Mouse (Mus musculus) spleen, adult 2 months (tissue): Measurements from ENCODE around the gene Gp1ba.

Source experiments
- CTCF ChIP-seq: fragments of 200-500 bp; IDR thresholded peaks from 2 replicates; pipeline ENCODE4 v1.5.1; 2011; ENCODE audit warnings: mild to moderate bottlenecking, inconsistent platforms; ENCODE audit not compliant: insufficient read depth, insufficient read length, insufficient replicate concordance; ENCODE audit errors: extremely low read depth
- POLR2A ChIP-seq: fragments of 200-500 bp; IDR thresholded peaks from 2 replicates; pipeline ENCODE4 v1.6.1; 2011; ENCODE audit warnings: low read depth, low read length, inconsistent platforms

GRCm38 (mm10) chr11:70674014-70674413, 35.1 kb downstream of the Gp1ba start:
- TF ChIP-seq CTCF (no peak), POLR2A (no peak)
